Mouse (Mus musculus): ENCODE results near the gene Jph4.

The Jph4 gene

DNA sequence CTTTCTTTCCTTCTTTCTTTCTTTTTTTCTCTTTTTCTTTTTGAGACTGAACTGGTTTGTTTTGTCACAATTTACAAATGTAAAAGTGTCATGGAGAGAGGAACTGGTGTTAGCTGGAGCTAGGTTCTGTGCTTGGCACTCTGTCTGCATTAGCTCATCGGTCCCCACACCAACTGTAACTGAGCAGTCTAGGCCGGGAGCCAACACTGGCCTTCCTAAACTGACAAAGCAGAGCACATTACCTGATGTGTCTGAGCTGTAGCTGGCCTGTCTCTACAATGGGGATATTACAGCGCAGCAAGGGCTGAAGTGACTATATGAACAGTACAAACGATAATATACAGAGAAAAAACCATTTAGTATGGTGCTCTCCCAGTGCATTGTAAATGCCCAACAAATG is 2.1 kb upstream of the Jph4 start:
- in situ Hi-C loops (cut with MboI, MseI), result no loop called here

DNA sequence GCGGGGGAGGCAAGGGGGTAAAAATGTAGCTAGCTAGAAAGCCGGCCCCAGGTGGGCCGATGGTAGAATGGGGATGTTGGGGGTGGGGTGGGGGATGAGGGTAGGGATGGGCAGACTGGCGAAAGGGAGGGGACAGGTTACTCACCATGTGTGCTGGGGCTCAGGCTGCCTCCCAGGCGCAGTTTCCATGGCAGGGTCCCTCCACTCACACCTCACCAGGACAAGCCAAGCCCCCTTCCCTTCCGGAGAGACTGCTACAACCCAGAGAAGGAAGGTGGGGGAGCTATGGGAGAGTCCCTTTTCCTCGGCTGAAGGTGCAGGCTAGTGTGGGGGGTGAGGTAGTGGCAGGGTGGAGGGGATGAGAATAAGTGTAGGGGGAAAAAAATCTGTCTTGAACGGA is 889 bp downstream of the Jph4 start:
- in situ Hi-C loops (cut with MboI, MseI), result no loop called here

DNA sequence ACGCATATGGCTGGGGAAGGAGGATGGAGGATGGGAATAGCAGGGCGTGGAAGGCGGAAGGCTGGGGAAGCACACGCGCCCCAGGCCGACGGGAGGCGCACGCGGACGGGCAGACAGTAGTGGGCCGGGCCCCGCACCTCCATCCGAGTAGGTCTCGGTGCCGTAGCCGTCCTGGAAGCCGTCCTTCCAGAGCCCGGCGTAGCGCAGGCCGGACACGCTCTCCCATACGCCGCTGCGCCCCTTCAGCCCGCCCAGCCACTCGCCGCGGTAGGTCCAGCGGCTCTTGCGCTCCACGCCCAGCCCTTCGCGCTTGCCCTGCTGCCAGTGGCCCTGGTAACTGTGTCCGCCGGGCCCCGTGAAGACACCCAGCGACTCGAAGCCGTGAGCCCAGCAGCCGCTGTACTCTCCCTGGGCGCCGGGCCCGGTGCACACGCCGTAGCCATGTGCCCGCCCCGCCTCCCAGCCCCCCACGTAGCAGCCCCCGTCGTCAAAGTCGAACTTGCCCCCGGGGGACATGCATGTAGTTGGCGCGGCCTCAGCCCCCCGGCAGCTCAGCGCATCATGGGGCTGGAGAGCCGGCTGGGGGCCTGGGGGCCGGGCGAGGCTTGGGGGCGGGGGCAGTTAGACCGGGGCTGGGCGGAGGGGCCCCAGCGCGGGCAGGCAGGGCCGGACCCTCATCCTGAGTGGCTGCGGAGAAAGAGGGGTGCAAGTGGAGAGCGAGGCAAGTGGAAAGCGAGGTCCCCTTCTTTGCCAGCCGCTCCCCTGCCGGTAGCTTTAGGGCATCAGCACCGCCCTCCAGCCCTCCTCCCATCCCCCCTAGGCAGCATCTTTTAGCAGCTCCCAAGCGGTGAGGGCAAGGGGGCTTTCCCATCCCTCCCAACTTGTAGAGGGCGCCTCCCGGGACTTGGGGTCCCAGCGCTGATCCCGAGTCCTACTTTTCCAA is 1.7 kb downstream of the Jph4 start:
- in situ Hi-C loops (cut with MboI, MseI), result no loop called here

DNA sequence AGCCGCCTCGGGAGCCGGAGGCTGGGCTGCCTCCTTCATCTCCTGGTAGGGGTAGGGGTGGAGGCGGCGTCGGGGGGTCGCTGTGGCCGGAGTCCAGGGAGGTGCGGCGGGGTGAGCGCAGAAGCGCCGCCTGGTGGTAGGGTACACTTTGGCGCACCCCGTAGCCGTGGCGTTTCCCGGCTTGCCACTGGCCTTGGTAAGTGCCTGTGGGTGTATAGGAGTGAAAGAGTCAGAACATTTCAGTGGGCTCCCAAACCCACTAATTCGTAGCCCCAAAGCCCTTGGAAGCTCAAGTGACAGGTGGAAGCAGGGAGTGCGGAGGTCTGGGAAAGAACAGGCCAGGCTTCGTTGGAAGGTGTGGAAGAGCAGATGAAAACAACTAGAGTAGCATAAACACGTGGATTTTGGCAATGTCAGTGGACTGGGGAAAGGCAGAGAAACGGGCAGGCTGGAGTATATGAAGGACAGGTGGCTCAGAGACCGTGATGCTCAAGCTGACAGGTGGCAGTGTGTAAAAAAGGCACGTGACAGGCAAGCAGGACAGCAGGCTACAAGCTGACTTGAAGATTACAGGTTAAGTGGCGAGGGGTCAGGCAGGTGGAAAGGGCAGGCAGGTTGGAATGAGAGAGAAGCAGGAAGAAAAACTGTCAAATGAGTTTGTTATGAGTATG is 2.6 kb downstream of the Jph4 start:
- in situ Hi-C loops (cut with MboI, MseI), result no loop called here

DNA sequence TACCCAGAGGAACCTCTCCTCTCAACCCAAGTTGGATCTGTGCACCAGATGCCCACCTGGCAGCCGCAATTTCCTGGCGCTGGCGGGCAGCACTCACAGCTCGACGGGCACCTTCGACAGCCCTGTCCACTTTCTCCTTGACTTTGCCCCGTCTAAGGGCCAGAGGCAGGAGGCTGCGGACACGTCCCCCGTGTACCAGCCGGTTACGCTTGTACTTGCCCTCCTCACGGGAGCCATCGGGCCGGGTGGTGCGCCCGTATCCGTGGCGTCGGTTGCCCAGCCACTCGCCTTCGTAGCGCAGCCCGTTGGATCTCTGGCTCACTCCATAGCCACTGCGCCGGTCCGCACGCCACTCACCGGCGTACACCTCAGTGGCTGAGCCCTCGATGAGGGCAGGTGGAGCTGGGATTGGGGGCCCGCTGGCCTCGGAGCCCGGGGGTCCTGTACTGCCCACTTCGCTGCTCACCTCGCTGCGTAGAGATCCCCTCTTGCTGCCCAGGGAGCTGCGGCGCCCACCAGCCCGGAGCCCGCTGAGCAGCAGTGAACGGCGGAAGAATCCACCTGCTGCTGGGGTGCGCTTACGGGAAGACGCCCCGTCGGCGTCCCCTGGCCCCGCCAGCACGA is 3.3 kb downstream of the Jph4 start:
- in situ Hi-C loops (cut with MboI, MseI), result no loop called here

DNA sequence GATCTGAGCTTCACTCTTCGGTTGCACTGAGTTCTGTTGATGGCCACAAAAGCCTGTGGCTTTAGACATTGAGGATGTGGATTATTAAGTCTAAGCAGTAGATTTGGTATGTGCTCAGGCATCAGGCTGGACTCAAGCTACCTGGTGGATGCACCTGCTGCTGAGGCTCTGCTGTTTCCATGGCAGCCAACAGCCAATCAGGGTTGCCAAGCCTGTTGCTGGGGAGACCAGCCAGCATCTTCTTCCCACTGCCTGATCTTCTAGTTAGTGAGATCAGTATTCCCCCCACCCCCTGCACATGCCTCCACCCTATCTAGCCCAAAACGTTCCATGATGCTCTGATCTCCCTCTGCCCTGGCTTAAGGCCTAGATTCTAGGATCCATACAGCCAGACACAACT is 5.0 kb downstream of the Jph4 start:
- in situ Hi-C loops (cut with MboI, MseI), result no loop called here

DNA sequence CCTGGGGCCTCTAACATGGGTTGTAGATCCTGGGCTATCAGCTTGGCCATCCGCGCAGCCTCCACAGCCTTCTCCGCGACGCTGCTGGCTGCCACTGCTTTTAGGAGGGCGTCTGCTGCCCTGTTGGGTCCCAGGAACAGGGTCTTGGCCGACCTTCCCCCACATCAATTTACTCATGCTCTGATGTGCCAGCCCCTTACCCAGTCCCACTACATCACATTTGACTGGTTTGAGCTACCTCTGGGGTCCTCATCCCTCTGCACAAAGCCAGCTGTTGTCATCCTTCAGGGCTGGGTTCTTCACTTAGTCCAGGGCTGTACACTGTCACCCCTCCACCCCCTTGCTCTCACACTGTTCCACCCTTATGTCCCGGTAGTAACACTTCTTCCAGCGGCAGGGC is 6.7 kb downstream of the Jph4 start:
- in situ Hi-C loops (cut with MboI, MseI), result no loop called here

DNA sequence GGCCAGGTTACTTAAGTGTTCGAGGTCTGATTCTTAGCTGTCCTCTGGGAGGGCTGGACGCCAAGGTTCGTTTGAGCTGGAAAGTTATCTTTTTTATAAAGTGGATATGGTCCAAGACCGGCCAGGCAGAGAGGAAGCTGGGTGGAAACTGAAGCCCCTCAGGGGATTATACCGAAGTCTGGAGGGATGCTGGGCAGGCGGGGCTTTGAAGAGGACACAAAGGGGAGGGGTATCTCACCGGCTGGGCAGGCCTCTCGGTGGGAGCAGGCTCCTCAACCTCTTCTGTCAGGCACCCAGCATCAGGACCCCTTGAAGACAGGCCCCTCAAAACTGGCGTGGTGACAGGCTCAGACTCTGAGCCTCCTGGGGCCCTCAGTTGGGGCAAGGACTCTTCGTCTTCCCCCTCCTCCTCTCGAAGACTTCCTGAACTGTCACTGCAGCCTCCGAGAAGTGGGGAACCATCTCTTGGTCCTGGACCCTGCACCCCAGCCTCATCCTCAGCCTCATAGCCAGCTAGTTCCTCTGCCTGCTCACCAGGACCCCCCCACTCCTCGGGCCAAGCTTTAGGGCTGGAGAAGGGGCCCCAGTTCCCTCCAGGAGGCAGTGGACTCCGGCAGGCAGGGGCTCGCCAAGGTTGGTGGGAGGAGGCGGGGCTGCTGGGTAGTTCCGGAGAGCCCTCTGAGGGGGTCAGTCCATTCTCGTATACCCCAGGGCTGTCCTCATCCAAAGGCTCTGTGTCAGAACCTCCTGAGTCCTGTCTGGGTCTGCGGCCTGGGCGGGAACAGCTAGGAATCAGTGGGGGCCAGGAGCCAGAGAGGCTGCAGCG is 7.5 kb downstream of the Jph4 start:
- in situ Hi-C loops (cut with MboI, MseI), result no loop called here

DNA sequence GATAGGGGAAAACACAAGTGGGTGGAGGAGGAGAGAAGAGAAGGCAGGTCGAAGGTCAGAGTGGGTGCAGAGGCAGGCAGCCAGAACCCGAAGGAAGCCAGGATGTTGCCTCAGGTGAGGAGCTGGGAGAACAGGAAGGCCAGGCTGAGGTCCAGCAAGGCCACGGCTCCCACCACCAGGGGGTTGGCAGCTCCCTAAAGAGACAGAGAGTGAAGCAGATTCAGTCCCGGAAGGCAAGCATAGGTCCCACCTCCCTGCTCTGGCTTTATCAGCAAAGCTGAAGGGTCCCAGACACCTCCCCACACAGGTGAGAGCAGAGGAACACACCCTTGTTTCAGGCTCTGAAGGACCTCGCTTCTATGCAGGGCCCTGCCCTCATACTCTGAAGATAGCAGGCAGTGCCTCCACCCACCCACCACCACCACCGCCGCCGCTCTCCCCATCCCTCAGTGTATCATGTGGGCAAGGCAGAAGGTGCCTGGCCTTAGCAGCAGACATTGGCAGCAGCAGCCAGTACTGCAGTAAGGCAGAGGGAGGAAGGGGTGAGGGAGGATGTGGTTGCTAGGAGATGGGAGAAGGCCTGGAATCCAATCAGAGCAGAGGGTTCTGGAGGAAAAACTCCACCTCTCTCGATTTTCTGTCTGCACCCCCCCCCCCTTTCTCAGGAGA is 8.4 kb downstream of the Jph4 start:
- in situ Hi-C loops (cut with MboI, MseI), result no loop called here

DNA sequence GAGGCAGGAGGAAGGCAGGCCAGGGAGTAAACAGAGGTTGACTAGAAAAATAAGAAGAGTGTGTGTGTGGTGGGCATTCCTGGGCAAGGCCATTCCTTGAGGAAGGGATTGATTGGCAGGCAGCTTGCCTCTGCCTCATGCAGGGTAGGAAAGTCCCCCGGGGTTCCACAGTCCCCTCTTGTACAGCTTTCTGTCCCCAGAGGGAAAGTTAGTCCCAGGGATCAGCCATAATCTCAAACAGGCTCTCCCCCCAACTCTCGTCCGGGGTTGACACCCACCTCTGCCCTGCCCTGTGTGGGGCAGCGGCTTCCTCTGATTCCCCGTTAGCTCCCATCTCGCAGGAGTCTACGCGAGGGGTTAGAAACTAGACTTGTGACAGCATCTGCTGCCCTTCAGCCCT is 9.7 kb downstream of the Jph4 start:
- in situ Hi-C loops (cut with MboI, MseI), result no loop called here

DNA sequence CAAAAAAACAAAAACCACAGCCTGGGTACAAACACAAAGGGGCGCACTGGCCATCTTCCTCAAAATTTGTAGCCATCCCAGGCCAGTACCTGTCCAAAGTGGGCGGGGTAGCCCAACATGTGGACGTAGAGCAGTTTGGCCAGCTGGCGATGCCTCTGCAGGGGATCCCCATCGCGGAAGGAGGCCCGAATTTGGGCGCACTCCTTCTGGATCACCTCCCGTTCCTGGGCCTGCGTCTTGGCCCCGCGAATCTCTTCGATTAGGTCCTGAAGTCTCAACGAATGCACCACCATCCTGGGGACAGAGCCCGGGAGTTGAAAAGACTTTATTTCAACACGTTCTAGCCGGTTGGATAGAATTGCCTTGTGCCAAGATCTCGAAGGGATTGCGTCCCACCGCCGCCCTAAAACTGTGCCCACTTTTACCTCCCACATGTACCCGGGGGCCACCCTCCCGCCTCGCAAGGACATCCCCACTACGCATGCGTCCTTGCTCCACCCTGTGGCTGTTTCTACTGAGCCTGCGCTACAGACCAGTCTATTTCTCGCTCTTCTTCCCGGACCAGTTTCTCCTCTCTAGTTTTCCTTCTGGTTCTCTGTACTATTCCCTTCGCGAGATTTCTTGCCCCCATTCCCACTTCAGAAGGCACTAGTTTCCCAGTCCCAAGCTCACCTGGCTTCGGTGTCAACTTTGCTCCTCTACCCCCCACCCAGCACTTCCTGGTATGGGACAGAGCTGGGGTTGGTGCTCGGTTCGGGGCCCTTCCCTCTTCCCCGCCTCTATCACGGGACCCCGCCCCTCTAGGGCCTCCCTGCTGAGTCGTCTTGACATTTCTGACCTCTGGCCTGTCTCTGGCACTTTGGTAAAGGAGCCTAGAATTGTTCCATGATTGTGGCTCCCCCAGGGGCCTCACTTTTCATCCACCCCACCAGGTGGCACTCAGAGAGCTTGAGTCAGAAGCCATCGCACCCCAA is 10.6 kb downstream of the Jph4 start, which contains the start of gene Ap1g2:
Gene Ap1g2, minus strand, starts transcription at position 758 of the 974 bp plus-strand sequence.
- in situ Hi-C loops (cut with MboI, MseI), result no loop called here

DNA sequence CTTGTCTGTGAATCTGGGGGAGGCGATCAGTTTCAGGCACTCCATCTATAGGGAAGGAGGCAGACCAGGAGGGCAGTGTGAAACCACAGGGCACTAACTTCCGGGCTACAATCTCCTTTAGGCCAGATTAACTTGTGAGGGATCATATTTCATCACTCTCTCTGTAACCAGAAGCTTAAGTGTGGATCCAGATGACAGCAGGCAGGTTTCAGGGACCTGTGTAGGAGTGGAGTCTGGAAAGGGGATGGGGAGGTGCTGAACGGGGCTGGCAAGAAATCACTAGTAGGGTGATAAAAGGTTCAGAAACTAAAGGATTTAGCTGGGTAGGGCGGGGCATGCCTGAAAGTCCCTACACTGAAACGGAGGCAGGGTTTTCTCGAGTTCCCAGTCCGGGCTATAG is 11.3 kb downstream of the Jph4 start:
- in situ Hi-C loops (cut with MboI, MseI), result no loop called here

DNA sequence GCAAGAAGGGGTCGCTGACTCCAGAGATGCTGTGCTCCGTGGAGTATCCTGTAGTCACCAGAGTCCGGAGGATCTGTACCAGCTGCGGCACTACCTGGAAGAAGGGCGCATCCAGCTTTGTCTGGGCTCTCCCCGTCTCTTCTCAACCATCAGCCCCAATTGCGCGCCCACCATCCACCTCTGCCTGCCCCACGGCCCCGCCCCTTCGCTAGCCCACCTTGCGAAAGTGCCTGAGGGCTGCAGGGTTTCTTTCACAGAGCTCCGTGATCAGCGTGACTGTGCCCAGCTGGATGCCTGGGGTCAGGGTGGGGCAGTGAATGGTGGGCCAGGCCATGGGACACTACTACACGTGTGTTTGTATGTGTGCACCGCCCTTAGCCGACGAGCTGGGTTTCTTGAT is 12.4 kb downstream of the Jph4 start:
- in situ Hi-C loops (cut with MboI, MseI), result no loop called here

DNA sequence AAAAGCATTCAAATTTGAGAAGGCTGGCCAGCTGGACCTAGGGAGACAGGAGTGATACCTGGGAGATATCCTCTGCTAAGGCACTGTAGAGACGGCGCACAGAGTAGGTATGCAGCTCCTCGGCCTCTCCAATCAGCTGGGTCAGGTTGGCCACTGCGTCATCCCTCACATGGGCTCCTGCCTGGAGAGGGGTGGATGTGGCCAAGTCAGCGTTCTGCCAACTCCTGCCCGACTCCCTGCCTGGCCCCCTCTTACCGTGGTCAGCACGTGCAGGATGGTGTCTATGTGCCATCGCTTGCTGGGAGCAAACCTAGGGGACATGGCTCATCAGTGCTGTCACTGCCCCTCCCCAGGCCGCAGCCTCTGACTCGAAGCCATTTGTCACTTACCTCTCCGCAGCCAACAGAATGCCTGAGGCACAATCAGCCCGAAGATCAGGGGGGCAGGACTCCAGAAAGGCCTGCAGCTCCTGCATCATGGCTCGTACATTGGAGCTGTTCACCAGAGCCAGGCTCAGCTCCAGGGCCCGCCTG is 14.4 kb downstream of the Jph4 start:
- in situ Hi-C loops (cut with MboI, MseI), result no loop called here

DNA sequence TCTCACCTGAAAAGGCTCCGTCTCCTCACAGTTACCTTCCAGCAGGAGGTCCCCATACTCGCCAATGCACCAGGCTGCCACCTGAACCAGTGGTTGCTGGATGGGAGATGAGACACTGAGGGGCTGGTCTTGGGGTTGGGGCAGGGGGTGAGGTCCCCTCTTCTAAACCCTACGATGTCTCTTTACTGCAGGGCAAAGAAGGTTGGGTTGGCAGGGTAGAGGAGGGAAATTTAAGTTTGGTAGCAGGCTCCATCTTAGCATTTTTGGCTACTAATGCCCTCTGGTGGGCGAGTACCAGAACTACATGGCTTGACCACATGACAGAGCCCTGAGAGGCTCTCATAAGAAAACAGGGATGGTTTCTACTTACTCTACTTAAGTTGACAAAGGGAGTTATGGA is 15.1 kb downstream of the Jph4 start:
- in situ Hi-C loops (cut with MboI, MseI), result no loop called here

DNA sequence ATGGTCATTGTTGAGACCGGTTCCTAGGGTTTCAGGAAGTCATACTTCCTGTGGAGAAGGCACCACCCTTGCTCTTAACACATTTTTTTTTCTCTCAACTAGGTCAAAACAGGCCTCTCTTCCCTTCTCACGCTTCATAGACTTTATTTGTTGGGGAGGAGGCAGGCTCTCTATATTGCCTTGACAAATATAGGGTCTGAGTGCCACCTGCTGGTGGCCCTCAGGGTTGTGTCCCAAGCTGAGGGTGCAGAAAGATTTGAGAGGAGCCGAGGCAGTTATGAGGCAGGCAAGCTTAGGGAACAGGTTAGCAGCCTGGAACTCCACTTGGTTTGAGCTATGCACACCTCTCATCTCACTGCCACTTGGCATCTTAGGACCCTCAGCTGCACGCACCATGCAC is 18.7 kb downstream of the Jph4 start:
- in situ Hi-C loops (cut with MboI, MseI), result no loop called here

DNA sequence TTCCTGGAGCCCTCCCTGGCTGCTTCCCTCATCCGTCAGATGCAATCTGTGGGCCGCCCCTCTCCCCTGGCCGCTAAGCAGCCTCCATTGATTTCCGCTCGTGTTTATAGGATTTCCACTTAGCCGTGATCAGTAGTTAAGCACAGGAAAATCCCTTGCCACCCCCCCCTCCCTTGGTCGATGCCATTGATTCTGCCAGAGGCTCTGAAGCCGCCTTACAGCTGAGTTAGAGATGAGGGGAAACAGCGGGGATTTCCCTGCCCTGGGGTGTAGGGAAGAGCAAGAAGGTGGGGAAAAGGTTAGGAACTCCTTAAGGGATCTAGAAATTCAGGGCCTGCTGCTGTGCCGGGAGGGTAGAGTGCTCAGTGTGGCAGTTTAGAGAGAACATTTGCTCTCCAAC is 19.1 kb downstream of the Jph4 start:
- in situ Hi-C loops (cut with MboI, MseI), result no loop called here

DNA sequence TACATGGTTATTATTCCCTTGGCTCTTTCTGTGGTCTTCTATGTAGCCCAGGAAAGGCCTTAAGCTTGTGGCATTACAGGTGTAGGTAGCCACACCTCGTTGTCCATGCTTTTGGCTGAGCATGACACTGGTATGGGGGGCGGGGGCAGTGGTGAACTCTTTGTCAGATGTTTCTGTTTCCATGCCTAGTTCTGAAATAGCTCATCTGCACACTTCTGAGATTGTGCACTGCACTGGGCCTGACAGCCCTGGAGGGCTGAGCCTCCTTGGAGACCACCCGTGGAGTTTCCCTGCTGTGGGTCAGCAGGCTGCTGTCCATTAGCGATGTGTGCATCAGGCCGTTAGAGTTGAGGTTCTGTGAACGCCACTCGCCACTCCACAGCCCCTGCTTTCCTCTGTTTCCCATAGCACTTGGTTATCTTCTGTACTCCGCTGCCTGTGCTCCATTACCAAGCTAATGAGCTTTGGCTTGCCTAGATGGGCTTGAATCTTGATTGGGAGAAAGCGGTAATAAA is 20.1 kb downstream of the Jph4 start:
- in situ Hi-C loops (cut with MboI, MseI), result no loop called here

DNA sequence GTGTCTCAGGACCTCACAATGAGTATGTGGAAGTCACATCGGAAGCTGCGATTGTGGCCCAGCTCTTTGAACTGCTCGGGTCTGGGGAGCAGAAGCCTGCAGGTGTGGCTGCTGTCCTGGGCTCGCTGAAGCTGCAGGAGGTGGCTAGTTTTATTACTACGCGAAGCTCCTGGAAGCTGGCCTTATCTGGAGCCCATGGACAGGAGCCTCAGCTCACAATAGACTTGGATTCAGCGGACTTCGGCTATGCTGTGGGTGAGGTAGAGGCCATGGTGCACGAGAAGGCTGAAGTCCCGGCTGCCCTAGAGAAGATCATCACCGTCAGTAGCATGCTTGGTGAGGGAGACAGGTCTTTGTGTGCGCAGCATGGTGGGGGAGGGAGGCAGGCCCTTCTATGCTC is 21.1 kb downstream of the Jph4 start:
- in situ Hi-C loops (cut with MboI, MseI), result no loop called here

DNA sequence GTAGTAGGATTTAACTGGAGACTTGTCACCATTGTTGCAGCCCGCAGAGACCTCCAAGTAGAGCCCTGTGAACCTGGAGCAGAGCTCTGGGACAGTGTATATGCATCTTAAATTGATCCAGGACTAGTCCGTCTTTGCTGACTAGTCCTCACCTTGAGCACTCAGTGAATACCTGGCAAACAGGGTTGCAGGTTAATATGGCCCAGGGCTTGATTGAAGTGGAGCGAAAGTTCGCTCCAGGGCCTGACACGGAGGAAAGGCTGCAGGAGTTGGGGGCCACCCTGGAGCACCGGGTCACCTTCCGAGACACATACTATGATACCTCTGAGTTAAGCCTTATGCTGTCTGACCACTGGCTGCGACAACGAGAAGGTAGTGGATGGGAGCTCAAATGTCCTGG is 21.5 kb downstream of the Jph4 start:
- in situ Hi-C loops (cut with MboI, MseI), result no loop called here

Measured in regulatory T cell (primary cell).